Mouse (Mus musculus) CH12.LX (cell line): Measurements from ENCODE around the gene Rhbdf2. TPM values are rescaled to one million over a fixed set of nuclear protein-coding genes. Genes with fewer than 3 reads are reported as not detected.
A peak's percentile ranks its signal among the peaks of the same experiment; 100 is the strongest.

Experiments
- DNase-seq: peaks from one replicate; pipeline ENCODE4 v3.0.0-alpha.2; 2013; ENCODE audit errors: extremely low read depth
- H3K27ac ChIP-seq: 2 replicates; pipeline ENCODE4 v1.5.1; 2012; ENCODE audit warnings: low read depth, mild to moderate bottlenecking, control low read depth, moderate library complexity; ENCODE audit not compliant: insufficient read depth
- H3K27me3 ChIP-seq: replicated peaks from 2 replicates; pipeline ENCODE3; 2012; ENCODE audit warnings: inconsistent platforms
- H3K36me3 ChIP-seq, 2 experiments: replicated peaks in 1 of 2; 2 replicates each; pipeline versions ENCODE3 to v1.6.1; 2012; ENCODE audit warnings: inconsistent platforms in 1 of 2, low read length in 1 of 2, mild to moderate bottlenecking in 1 of 2, mixed read lengths in 1 of 2, moderate library complexity in 1 of 2; ENCODE audit not compliant: control insufficient read depth in 1 of 2, insufficient read depth in 1 of 2
- H3K4me1 ChIP-seq, 2 experiments: 2 replicates each; pipeline ENCODE4 v1.6.1; 2012; ENCODE audit warnings: inconsistent platforms in 1 of 2, moderate library complexity in 1 of 2; ENCODE audit not compliant: insufficient read depth in 2 of 2, control insufficient read depth in 1 of 2
- H3K4me2 ChIP-seq: 2 replicates; pipeline ENCODE4 v1.6.1; 2012; ENCODE audit warnings: low read depth, mild to moderate bottlenecking, control low read depth; ENCODE audit not compliant: poor library complexity, insufficient read depth, severe bottlenecking
- H3K4me3 ChIP-seq, 3 experiments: fragments of 150-350 bp in 1 of 3; sonication (generic) in 1 of 3; replicated peaks in 1 of 3; 2 replicates each; pipeline versions ENCODE3 to v1.5.1; 2011 to 2012; ENCODE audit warnings: low read depth in 2 of 3, low read length in 2 of 3, mild to moderate bottlenecking in 2 of 3, moderate library complexity in 2 of 3, control low read depth in 1 of 3, improper control_type of control experiment in 1 of 3, inconsistent platforms in 1 of 3, mixed read lengths in 1 of 3; ENCODE audit not compliant: poor library complexity in 1 of 3
- H3K79me2 ChIP-seq: replicated peaks from 2 replicates; pipeline ENCODE4 v1.6.1; 2012; ENCODE audit warnings: mild to moderate bottlenecking, moderate library complexity; ENCODE audit not compliant: control insufficient read depth, poor library complexity, insufficient read depth, severe bottlenecking; ENCODE audit errors: extremely low read depth
- H3K9ac ChIP-seq: 2 replicates; pipeline ENCODE4 v1.6.1; 2012; ENCODE audit warnings: low read depth, mild to moderate bottlenecking, control low read depth, moderate library complexity; ENCODE audit not compliant: insufficient read depth
- H3K9me3 ChIP-seq: replicated peaks from 2 replicates; pipeline ENCODE3; 2012; ENCODE audit warnings: low read length, inconsistent platforms, mixed read lengths
- BHLHE40 ChIP-seq: IDR thresholded peaks from 2 replicates; pipeline ENCODE4 v1.6.1; 2011; ENCODE audit warnings: mild to moderate bottlenecking, low read depth, low read length, improper control_type of control experiment
- CHD1 ChIP-seq: IDR thresholded peaks from 2 replicates; pipeline ENCODE4 v1.6.1; 2012; ENCODE audit warnings: low read depth, low read length, improper control_type of control experiment, inconsistent platforms
- CHD2 ChIP-seq: IDR thresholded peaks from 2 replicates; pipeline ENCODE4 v1.6.1; 2011; ENCODE audit warnings: low read length, improper control_type of control experiment
- CTCF ChIP-seq, 2 experiments: IDR thresholded peaks in 1 of 2; conservative IDR thresholded peaks in 1 of 2; 2 replicates each; pipeline ENCODE4 v1.5.1; 2011 to 2012; ENCODE audit warnings: low read depth in 2 of 2, low read length in 2 of 2, improper control_type of control experiment in 1 of 2, inconsistent platforms in 1 of 2, mild to moderate bottlenecking in 1 of 2, moderate library complexity in 1 of 2
- E2F4 ChIP-seq: IDR thresholded peaks from 2 replicates; pipeline ENCODE4 v1.6.1; 2011; ENCODE audit warnings: low read depth, low read length, improper control_type of control experiment; ENCODE audit not compliant: insufficient replicate concordance
- ELF1 ChIP-seq: IDR thresholded peaks from 2 replicates; pipeline ENCODE4 v1.6.1; 2014; ENCODE audit warnings: low read depth, mild to moderate bottlenecking, inconsistent platforms, low read length, improper control_type of control experiment
- EP300 ChIP-seq: IDR thresholded peaks from 2 replicates; pipeline ENCODE4 v1.6.1; 2011; ENCODE audit warnings: low read length, improper control_type of control experiment
- ETS1 ChIP-seq: conservative IDR thresholded peaks from 2 replicates; pipeline ENCODE4 v1.6.1; 2012; ENCODE audit warnings: low read depth, mild to moderate bottlenecking, inconsistent platforms, low read length, improper control_type of control experiment, moderate library complexity
- GABPA ChIP-seq: IDR thresholded peaks from 2 replicates; pipeline ENCODE4 v1.6.1; 2012; ENCODE audit warnings: low read depth, low read length, improper control_type of control experiment, inconsistent platforms; ENCODE audit not compliant: insufficient replicate concordance
- HCFC1 ChIP-seq: IDR thresholded peaks from 2 replicates; pipeline ENCODE4 v1.6.1; 2012; ENCODE audit warnings: low read depth, mild to moderate bottlenecking, inconsistent platforms, low read length, improper control_type of control experiment
- IRF4 ChIP-seq: IDR thresholded peaks from 2 replicates; pipeline ENCODE4 v1.6.1; 2014; ENCODE audit warnings: low read depth, mild to moderate bottlenecking, inconsistent platforms, low read length, improper control_type of control experiment
- JUN ChIP-seq: IDR thresholded peaks from 2 replicates; pipeline ENCODE4 v1.6.1; 2011; ENCODE audit warnings: low read depth, mild to moderate bottlenecking, low read length, improper control_type of control experiment, moderate library complexity; ENCODE audit not compliant: insufficient read depth
- JUND ChIP-seq: conservative IDR thresholded peaks from 2 replicates; pipeline ENCODE4 v1.6.1; 2011; ENCODE audit warnings: low read depth, low read length, improper control_type of control experiment
- KAT2A ChIP-seq: IDR thresholded peaks from 2 replicates; pipeline ENCODE4 v1.6.1; 2012; ENCODE audit warnings: low read length, improper control_type of control experiment, inconsistent platforms; ENCODE audit not compliant: insufficient replicate concordance
- MAFK ChIP-seq: IDR thresholded peaks from 2 replicates; pipeline ENCODE4 v1.6.1; 2011; ENCODE audit warnings: low read length, improper control_type of control experiment; ENCODE audit not compliant: insufficient replicate concordance
- MAX ChIP-seq: IDR thresholded peaks from 2 replicates; pipeline ENCODE4 v1.6.1; 2011; ENCODE audit warnings: low read length, improper control_type of control experiment
- MAZ ChIP-seq: IDR thresholded peaks from 2 replicates; pipeline ENCODE4 v1.6.1; 2012; ENCODE audit warnings: low read depth, mild to moderate bottlenecking, inconsistent platforms, low read length, improper control_type of control experiment, moderate library complexity
- MEF2A ChIP-seq: IDR thresholded peaks from 2 replicates; pipeline ENCODE4 v1.6.1; 2014; ENCODE audit warnings: low read depth, mild to moderate bottlenecking, inconsistent platforms, low read length, improper control_type of control experiment, borderline replicate concordance
- MXI1 ChIP-seq: IDR thresholded peaks from 2 replicates; pipeline ENCODE4 v1.6.1; 2011; ENCODE audit warnings: mild to moderate bottlenecking, low read depth, low read length, improper control_type of control experiment
- MYC ChIP-seq: IDR thresholded peaks from 2 replicates; pipeline ENCODE4 v1.6.1; 2011; ENCODE audit warnings: low read depth, mild to moderate bottlenecking, improper control_type of control experiment, low read length
- NELFE ChIP-seq: IDR thresholded peaks from 2 replicates; pipeline ENCODE4 v1.6.1; 2011; ENCODE audit warnings: low read depth, low read length, improper control_type of control experiment
- NRF1 ChIP-seq: IDR thresholded peaks from 2 replicates; pipeline ENCODE4 v1.6.1; 2014; ENCODE audit warnings: low read depth, mild to moderate bottlenecking, inconsistent platforms, low read length, improper control_type of control experiment, moderate library complexity
- PAX5 ChIP-seq: IDR thresholded peaks from 2 replicates; pipeline ENCODE4 v1.6.1; 2012; ENCODE audit warnings: low read length, inconsistent platforms, mixed read lengths
- POLR2A ChIP-seq: IDR thresholded peaks from 2 replicates; pipeline ENCODE4 v1.6.1; 2011; ENCODE audit warnings: low read depth, mild to moderate bottlenecking, improper control_type of control experiment, low read length
- POLR2AphosphoS2 ChIP-seq: IDR thresholded peaks from 2 replicates; pipeline ENCODE4 v1.6.1; 2011; ENCODE audit warnings: low read depth, low read length, improper control_type of control experiment
- RAD21 ChIP-seq: IDR thresholded peaks from 2 replicates; pipeline ENCODE4 v1.6.1; 2011; ENCODE audit warnings: low read depth, mild to moderate bottlenecking, low read length, improper control_type of control experiment, moderate library complexity
- RCOR1 ChIP-seq: conservative IDR thresholded peaks from 2 replicates; pipeline ENCODE4 v1.6.1; 2012; ENCODE audit warnings: low read depth, mild to moderate bottlenecking, inconsistent platforms, low read length, improper control_type of control experiment
- SIN3A ChIP-seq: IDR thresholded peaks from 2 replicates; pipeline ENCODE4 v1.6.1; 2012; ENCODE audit warnings: low read length, improper control_type of control experiment, inconsistent platforms
- SMC3 ChIP-seq: IDR thresholded peaks from 2 replicates; pipeline ENCODE4 v1.6.1; 2011; ENCODE audit warnings: low read depth, low read length, improper control_type of control experiment
- TBP ChIP-seq: conservative IDR thresholded peaks from 2 replicates; pipeline ENCODE4 v1.6.1; 2011; ENCODE audit warnings: low read depth, low read length, improper control_type of control experiment
- TCF12 ChIP-seq: IDR thresholded peaks from 2 replicates; pipeline ENCODE4 v1.6.1; 2014; ENCODE audit warnings: low read depth, mild to moderate bottlenecking, inconsistent platforms, low read length, improper control_type of control experiment
- UBTF ChIP-seq: IDR thresholded peaks from 2 replicates; pipeline ENCODE4 v1.6.1; 2012; ENCODE audit warnings: low read depth, mild to moderate bottlenecking, inconsistent platforms, low read length, improper control_type of control experiment, moderate library complexity
- USF1 ChIP-seq: IDR thresholded peaks from 2 replicates; pipeline ENCODE4 v1.6.1; 2014; ENCODE audit warnings: low read depth, mild to moderate bottlenecking, inconsistent platforms, low read length, improper control_type of control experiment
- USF2 ChIP-seq: conservative IDR thresholded peaks from 2 replicates; pipeline ENCODE4 v1.6.1; 2011; ENCODE audit warnings: low read depth, low read length, improper control_type of control experiment
- ZC3H11A ChIP-seq: IDR thresholded peaks from 2 replicates; pipeline ENCODE4 v1.6.1; 2012; ENCODE audit warnings: low read depth, mild to moderate bottlenecking, inconsistent platforms, low read length, improper control_type of control experiment
- ZKSCAN1 ChIP-seq: IDR thresholded peaks from 2 replicates; pipeline ENCODE4 v1.6.1; 2012; ENCODE audit warnings: low read depth, inconsistent platforms, low read length, improper control_type of control experiment, borderline replicate concordance
- ZMIZ1 ChIP-seq: IDR thresholded peaks from 2 replicates; pipeline ENCODE4 v1.6.1; 2012; ENCODE audit warnings: low read depth, mild to moderate bottlenecking, inconsistent platforms, low read length, improper control_type of control experiment
- ZNF384 ChIP-seq: IDR thresholded peaks from 2 replicates; pipeline ENCODE4 v1.6.1; 2012; ENCODE audit warnings: low read depth, low read length, improper control_type of control experiment, inconsistent platforms
- dilution Hi-C: fragments of 300-500 bp; cut with MboI; formaldehyde crosslinking; loops from 2 replicates; pipeline ENCODE4 v1.14.3; 2020; ENCODE audit warnings: low sequenced_read_pairs; ENCODE audit not compliant: extremely low pct_unique_long_range_greater_than_20kb, extremely low pct_ligation_motif_present
- in situ Hi-C: fragments of 300-500 bp; cut with MboI; formaldehyde crosslinking; loops from 3 replicates; pipeline ENCODE4 v1.14.3; 2019; ENCODE audit warnings: low sequenced_read_pairs, low pct_ligation_motif_present, low pct_unique_long_range_greater_than_20kb, mixed read lengths
- polyA plus RNA-seq: library from polyadenylated mRNA; unstranded; fragments of >175 nt; gene quantifications from 2 replicates; pipeline ENCODE4 v1.2.1, GENCODE M21; 2012; ENCODE audit warnings: low read depth; ENCODE audit not compliant: insufficient read length
- total RNA-seq, 2 experiments: library from RNA; depleted of rRNA; stranded (reverse); fragments of 300-350 nt in 1 of 2; fragments of >200 nt in 1 of 2; gene quantifications; 2 replicates each; pipeline ENCODE4 v1.2.3; 2012 to 2014

The Rhbdf2 gene
- total and polyA plus RNA-seq, 3 experiments = 3.1 to 14.7 (median 12.1) TPM

DNA sequence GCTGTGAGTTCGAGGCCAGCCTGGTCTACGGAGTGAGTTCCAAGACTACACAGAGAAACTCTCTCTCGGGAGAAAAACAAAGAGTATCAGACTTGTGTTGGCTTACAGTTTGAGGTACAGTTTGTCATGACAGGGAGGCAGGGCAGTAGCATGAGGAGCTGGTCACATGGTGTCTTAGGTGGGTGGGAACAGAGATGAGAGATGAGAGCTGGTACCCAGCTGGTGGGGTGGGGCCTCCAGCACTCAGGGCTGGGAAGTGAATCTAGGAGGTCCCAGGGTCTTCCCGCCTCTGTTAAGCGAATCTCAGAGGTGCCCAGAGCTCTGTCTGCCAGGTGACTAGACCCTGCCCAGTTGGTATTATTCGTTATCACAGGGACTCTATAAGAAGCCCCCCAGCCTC is 2.7 kb upstream of the Rhbdf2 start (continued):
- no peak for TF ChIP-seq MAZ
- TF ChIP-seq, all 38 proteins: peak for 0

DNA sequence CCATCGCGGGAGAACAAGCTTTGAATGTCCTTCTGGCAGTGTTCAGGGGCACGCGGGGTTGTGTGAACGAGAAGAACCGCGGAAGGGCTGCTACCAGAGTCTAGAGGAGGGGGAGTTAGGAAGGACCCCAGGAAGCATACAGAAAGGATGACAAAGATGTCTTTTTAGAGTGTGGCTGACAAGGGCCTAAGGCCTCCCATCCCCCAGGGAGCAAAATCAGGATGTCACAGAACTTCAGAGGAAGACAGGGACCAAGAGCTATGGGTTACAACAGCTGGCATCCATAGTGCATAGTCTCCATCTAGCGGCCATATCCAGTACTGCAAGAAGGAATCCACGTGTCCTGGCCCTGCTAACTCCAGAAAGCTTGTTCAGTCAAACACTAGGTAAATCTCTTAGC is 1.9 kb upstream of the Rhbdf2 start:
- TF ChIP-seq USF2 = no peak
- TF ChIP-seq USF1 = peak; percentile 25
- TF ChIP-seq MYC = peak; percentile 100
- no peak; the same call in none of the 2 replicates for TF ChIP-seq RAD21
- no peak for TF ChIP-seq ZKSCAN1
- TF ChIP-seq MAZ = peak; percentile 70; the same call in 1 of the 2 replicates
- peak; percentile 96 for TF ChIP-seq SMC3
- TF ChIP-seq TCF12 = peak; percentile 20; the same call in 1 of the 2 replicates
- 0 out of 2 replicates have a peak, but pooled peaks have one; percentile 44 for TF ChIP-seq ETS1
- no peak for TF ChIP-seq ZNF384
- peak; percentile 99 to 100 for TF ChIP-seq CTCF (conservative IDR thresholded peaks at IDR 0.05 in 1 of 2, IDR thresholded peaks at IDR 0.05 in 1 of 2; ENCODE audit: low read depth in 2 of 2, low read length in 2 of 2)
- TF ChIP-seq MAFK = no peak
- no peak for TF ChIP-seq RCOR1
- no peak; the same call in 1 of the 2 replicates for TF ChIP-seq BHLHE40
- TF ChIP-seq PAX5 = no peak
- TF ChIP-seq JUN = peak; percentile 41; the same call in 1 of the 2 replicates
- no peak for TF ChIP-seq POLR2AphosphoS2
- TF ChIP-seq GABPA = no peak
- TF ChIP-seq JUND = peak; percentile 69
- TF ChIP-seq CHD2 = peak; percentile 51; the same call in 1 of the 2 replicates
- TF ChIP-seq ELF1 = peak; percentile 61
- peak; percentile 44; the same call in 1 of the 2 replicates for TF ChIP-seq IRF4
- TF ChIP-seq MEF2A = 0 out of 2 replicates have a peak, but pooled peaks have one; percentile 47
- 0 out of 2 replicates have a peak, but pooled peaks have one; percentile 16 for TF ChIP-seq EP300
- TF ChIP-seq HCFC1 = peak; percentile 42; the same call in 1 of the 2 replicates
- TF ChIP-seq SIN3A = peak; percentile 73; the same call in 1 of the 2 replicates
- no peak for TF ChIP-seq UBTF
- TF ChIP-seq ZC3H11A = peak; percentile 74
- no peak for TF ChIP-seq TBP
- TF ChIP-seq NRF1 = peak; percentile 45
- TF ChIP-seq POLR2A = no peak
- peak; percentile 79; the same call in 1 of the 2 replicates for TF ChIP-seq NELFE
- TF ChIP-seq CHD1 = no peak
- no peak for TF ChIP-seq ZMIZ1
- TF ChIP-seq MXI1 = peak; percentile 94
- TF ChIP-seq E2F4 = peak; percentile 47; the same call in 1 of the 2 replicates
- peak; percentile 99 for TF ChIP-seq MAX
- no peak for TF ChIP-seq KAT2A
- in situ Hi-C loops = no loop called here
- Histone ChIP-seq H3K36me3 (no peaks in the 10 kb centered on the region), H3K27me3 (no peaks in the 10 kb centered on the region), H3K9me3 (no peaks in the 10 kb centered on the region), H3K27ac (no peak overlapping the region), H3K79me2 (no peaks in the 10 kb centered on the region), H3K4me1 (peaks cover 16 to 43% of the 10 kb centered on the region in 2 experiments), H3K4me3 (no peak overlapping the region), H3K4me2 (no peak overlapping the region), H3K9ac (no peak overlapping the region)
- dilution Hi-C loops = no loop called here
- DNase-seq = peak; percentile 98
